Mouse (Mus musculus) liver, postnatal 0 days (tissue): ENCODE data around the gene Sun5. TPM values are rescaled to one million over a fixed set of nuclear protein-coding genes. Genes with fewer than 3 reads are reported as not detected.
"Not testable (repeated sequence)": the region's sequence is repeated elsewhere in the genome, so short reads cannot be mapped to it uniquely, and the experiment has no call there.

Experiments
- ATAC-seq: fragments of 200-750 bp; cut with Nextera tagmentation; 2 replicates; pipeline ENCODE4 v1.8.0; 2017; ENCODE audit warnings: mild to moderate bottlenecking, moderate library complexity
- DNase-seq: peaks from one replicate; pipeline ENCODE4 v3.0.0-alpha.2; 2016
- H3K27ac ChIP-seq: fragments of 300-500 bp; sonication (generic); 2 replicates; pipeline ENCODE4 v1.5.1; 2014; ENCODE audit warnings: antibody characterized with exemption, moderate library complexity, mild to moderate bottlenecking, low read depth
- H3K27me3 ChIP-seq: fragments of 300-500 bp; sonication (generic); 2 replicates; pipeline ENCODE4 v1.6.1; 2014; ENCODE audit warnings: low read length, control low read depth, mixed read lengths; ENCODE audit not compliant: insufficient read depth
- H3K36me3 ChIP-seq: fragments of 300-500 bp; sonication (generic); replicated peaks from 2 replicates; pipeline ENCODE4 v1.6.1; 2014; ENCODE audit warnings: mild to moderate bottlenecking, control low read depth, low read length, moderate library complexity, mixed read lengths; ENCODE audit not compliant: insufficient read depth
- H3K4me1 ChIP-seq: fragments of 300-500 bp; sonication (generic); 2 replicates; pipeline ENCODE4 v1.6.1; 2014; ENCODE audit warnings: antibody characterized with exemption, mild to moderate bottlenecking, control low read depth; ENCODE audit not compliant: insufficient read depth
- H3K4me2 ChIP-seq: fragments of 300-500 bp; sonication (generic); 2 replicates; pipeline ENCODE4 v1.6.1; 2014; ENCODE audit warnings: low read depth, mild to moderate bottlenecking, low read length, moderate library complexity, mixed read lengths
- H3K4me3 ChIP-seq: fragments of 300-500 bp; sonication (generic); 2 replicates; pipeline ENCODE4 v1.5.1; 2014; ENCODE audit warnings: low read depth, low read length
- H3K9ac ChIP-seq: fragments of 300-500 bp; sonication (generic); replicated peaks from 2 replicates; pipeline ENCODE4 v1.6.1; 2014; ENCODE audit warnings: mild to moderate bottlenecking, moderate library complexity
- H3K9me3 ChIP-seq: fragments of 300-500 bp; sonication (generic); 2 replicates; pipeline ENCODE4 v1.6.1; 2016; ENCODE audit warnings: mild to moderate bottlenecking, control low read depth, low read length, mixed read lengths
- CTCF ChIP-seq: sonication (generic); IDR thresholded peaks from 2 replicates; pipeline ENCODE4 v1.5.1; 2016; ENCODE audit warnings: antibody characterized with exemption, low read depth
- EP300 ChIP-seq: IDR thresholded peaks from 2 replicates; pipeline ENCODE4 v1.6.1; 2016; ENCODE audit warnings: antibody characterized with exemption, low read depth, mild to moderate bottlenecking
- WGBS: fragments of 180-500 bp; shearing (Covaris S2); extraction: QIAGEN DNeasy Blood & Tissue Kit; methylation state at CpG from one replicate; pipeline ENCODE4 v1.1.7; 2014; ENCODE audit not compliant: insufficient replicate concordance; 5-methylcytosine and 5-hydroxymethylcytosine counted together
- polyA plus RNA-seq: library from polyadenylated mRNA; unstranded; fragments of >200 nt; fragmentation: Nextera tagmentation; extraction: Ambion mirVana; gene quantifications from 2 replicates; pipeline ENCODE4 v1.2.1, GENCODE M21; 2015

The Sun5 gene
- polyA plus RNA-seq, 1 experiment from 2014 or later = not detected

- H3K4me2 ChIP-seq = no peak overlapping the region
- H3K4me1 ChIP-seq = no peaks in the 10 kb centered on the region
- H3K27ac ChIP-seq = no peak overlapping the region
- DNase-seq = no peak
- TF ChIP-seq EP300 (no peak), CTCF (no peak)
- no peak overlapping the region for H3K9ac ChIP-seq
- H3K27me3 ChIP-seq = no peaks in the 10 kb centered on the region
- no peaks in the 10 kb centered on the region for H3K36me3 ChIP-seq
- H3K9me3 ChIP-seq = no peaks in the 10 kb centered on the region
- no peak for ATAC-seq
- no peak overlapping the region for H3K4me3 ChIP-seq
- WGBS = 75% methylated on average over 6 of the region's 6 CpGs
Measured at GRCm38 (mm10) chr2:153824593-153824992, 46.3 kb downstream of the Sun5 start.

GRCm38 (mm10) chr2:153822005-153822543 lies 48.8 kb downstream of the Sun5 start:
- H3K4me1 ChIP-seq = no peaks in the 10 kb centered on the region
- H3K9ac ChIP-seq = no peak overlapping the region
- TF ChIP-seq CTCF (no peak), EP300 (no peak)
- H3K36me3 ChIP-seq = no peaks in the 10 kb centered on the region
- H3K27me3 ChIP-seq = no peaks in the 10 kb centered on the region
- no peaks in the 10 kb centered on the region for H3K9me3 ChIP-seq
- no peak overlapping the region for H3K27ac ChIP-seq
- H3K4me3 ChIP-seq = no peak overlapping the region
- H3K4me2 ChIP-seq = no peak overlapping the region
- DNase-seq (no peak), ATAC-seq (no peak)
- 49% methylated on average over 2 of the region's 2 CpGs for WGBS

- H3K4me2 ChIP-seq = no peak overlapping the region
Measured at GRCm38 (mm10) chr2:153809921-153810320, 61.0 kb downstream of the Sun5 start.

GRCm38 (mm10) chr2:153808841-153809240 lies 62.0 kb downstream of the Sun5 start:
- Histone ChIP-seq H3K4me2 (no peak overlapping the region), H3K36me3 (no peaks in the 10 kb centered on the region), H3K4me3 (no peak overlapping the region), H3K9me3 (no peaks in the 10 kb centered on the region), H3K4me1 (no peaks in the 10 kb centered on the region), H3K9ac (no peak overlapping the region), H3K27ac (no peak overlapping the region), H3K27me3 (no peaks in the 10 kb centered on the region)
- no peak for ATAC-seq
- WGBS = 63% methylated on average over 6 of the region's 6 CpGs
- no peak for DNase-seq
- TF ChIP-seq EP300 (no peak), CTCF (no peak)

More at GRCm38 (mm10) chr2:153809921-153810320, 61.0 kb downstream of the Sun5 start:
- ATAC-seq (no peak), DNase-seq (no peak)
- no peak overlapping the region for H3K9ac ChIP-seq
- 53% methylated on average over 3 of the region's 3 CpGs for WGBS
- H3K36me3 ChIP-seq = no peaks in the 10 kb centered on the region
- no peaks in the 10 kb centered on the region for H3K9me3 ChIP-seq
- TF ChIP-seq EP300 = no peak
- no peak for TF ChIP-seq CTCF
- H3K4me3 ChIP-seq = no peak overlapping the region
- no peak overlapping the region for H3K27ac ChIP-seq
- H3K4me1 ChIP-seq = no peaks in the 10 kb centered on the region
- H3K27me3 ChIP-seq = no peaks in the 10 kb centered on the region

- no peaks in the 10 kb centered on the region for H3K36me3 ChIP-seq
- no peaks in the 10 kb centered on the region for H3K27me3 ChIP-seq
- H3K4me3 ChIP-seq = no peak overlapping the region
- WGBS = 80% methylated on average over 8 of the region's 8 CpGs
- DNase-seq (no peak), ATAC-seq (no peak)
- no peak overlapping the region for H3K9ac ChIP-seq
- TF ChIP-seq CTCF (no peak), EP300 (no peak)
- no peaks in the 10 kb centered on the region for H3K4me1 ChIP-seq
- H3K27ac ChIP-seq = no peak overlapping the region
- H3K9me3 ChIP-seq = no peaks in the 10 kb centered on the region
- H3K4me2 ChIP-seq = no peak overlapping the region
Measured at GRCm38 (mm10) chr2:153808146-153808545, 62.7 kb downstream of the Sun5 start.

GRCm38 (mm10) chr2:153807464-153807863 lies 63.4 kb downstream of the Sun5 start:
- H3K27me3 ChIP-seq, ATAC-seq, H3K9me3 ChIP-seq, H3K4me2 ChIP-seq, H3K4me3 ChIP-seq, H3K4me1 ChIP-seq, H3K27ac ChIP-seq, H3K9ac ChIP-seq, H3K36me3 ChIP-seq: not testable (repeated sequence)
- peak; percentile 72 for DNase-seq
- peak; percentile 79 for TF ChIP-seq CTCF

Other genes with a start within 250 kb of the Sun5 start
- 31.2 and 32.9 TPM in 2 replicates for gene Commd7, start 238.3 kb downstream of the Sun5 start, polyA plus RNA-seq
- gene Dnmt3b, start 221.6 kb downstream of the Sun5 start, polyA plus RNA-seq = 4.8 and 5.3 TPM in 2 replicates
- gene Dnmt3c, start 174.4 kb downstream of the Sun5 start, polyA plus RNA-seq = 0.19 and 0.46 TPM in 2 replicates
- 79.0 and 79.2 TPM in 2 replicates for gene Mapre1, start 129.8 kb downstream of the Sun5 start, polyA plus RNA-seq
- 0.04 TPM in 1 of 2 replicates, not detected in the other for gene Efcab8, start 91.2 kb downstream of the Sun5 start, polyA plus RNA-seq
- gene Bpifb2, start 4.0 kb upstream of the Sun5 start, polyA plus RNA-seq = not detected in 2 replicates
- not detected in 2 replicates for gene Bpifb6, start 29.3 kb upstream of the Sun5 start, polyA plus RNA-seq
- gene Bpifb3, start 47.1 kb upstream of the Sun5 start, polyA plus RNA-seq = 0.08 TPM in 1 of 2 replicates, not detected in the other
- not detected in 2 replicates for gene Bpifb4, start 67.1 kb upstream of the Sun5 start, polyA plus RNA-seq
- gene Bpifa6, start 103.9 kb upstream of the Sun5 start, polyA plus RNA-seq = not detected in 2 replicates
- not detected in 2 replicates for gene Bpifa2, start 137.2 kb upstream of the Sun5 start, polyA plus RNA-seq